Mouse (Mus musculus) kidney, postnatal 14 days (tissue): ENCODE results near the gene Insl3.
"Not testable (repeated sequence)": the region's sequence is repeated elsewhere in the genome, so short reads cannot be mapped to it uniquely, and the experiment has no call there.

Experiments
- DNase-seq: peaks from one replicate; pipeline ENCODE4 v3.0.0; 2022; ENCODE audit warnings: mixed read lengths

Insl3 gene

GRCm38 (mm10) chr8:71709800-71710446, 20.9 kb downstream of the Insl3 start:
- DNase-seq = peak; percentile 85

- DNase-seq = no peak
Observed at GRCm38 (mm10) chr8:71711574-71711973, 22.6 kb downstream of the Insl3 start.

GRCm38 (mm10) chr8:71715531-71715930, 26.5 kb downstream of the Insl3 start:
- DNase-seq = no peak

- no peak for DNase-seq
Observed at GRCm38 (mm10) chr8:71716561-71717053, 27.6 kb downstream of the Insl3 start.

- DNase-seq = no peak
Observed at GRCm38 (mm10) chr8:71717096-71717495, 28.1 kb downstream of the Insl3 start.

- no peak for DNase-seq
Observed at GRCm38 (mm10) chr8:71718252-71718651, 29.2 kb downstream of the Insl3 start.

GRCm38 (mm10) chr8:71719218-71719617, 30.2 kb downstream of the Insl3 start:
- DNase-seq = no peak

- no peak for DNase-seq
Observed at GRCm38 (mm10) chr8:71719928-71720457, 31.0 kb downstream of the Insl3 start.

GRCm38 (mm10) chr8:71723047-71723551, 34.1 kb downstream of the Insl3 start:
- DNase-seq = no peak

- no peak for DNase-seq
Observed at GRCm38 (mm10) chr8:71724389-71724788, 35.4 kb downstream of the Insl3 start.

GRCm38 (mm10) chr8:71725122-71725924, 36.3 kb downstream of the Insl3 start, which contains the start of gene Fcho1:
Gene Fcho1, minus strand, starts transcription at chr8:71725716.
- peak; percentile 86 for DNase-seq

- peak; percentile 30 for DNase-seq
Observed at GRCm38 (mm10) chr8:71728240-71728785, 39.3 kb downstream of the Insl3 start.

GRCm38 (mm10) chr8:71728826-71729620, 40.0 kb downstream of the Insl3 start:
- DNase-seq = no peak

- peak; percentile 66 for DNase-seq
Observed at GRCm38 (mm10) chr8:71731652-71732230, 42.7 kb downstream of the Insl3 start.

- DNase-seq = not testable (repeated sequence)
Observed at GRCm38 (mm10) chr8:71738316-71738715, 49.3 kb downstream of the Insl3 start.
